Comparison of ENCODE assay signal across 28 mouse cellular contexts in the genomic region with DNA sequence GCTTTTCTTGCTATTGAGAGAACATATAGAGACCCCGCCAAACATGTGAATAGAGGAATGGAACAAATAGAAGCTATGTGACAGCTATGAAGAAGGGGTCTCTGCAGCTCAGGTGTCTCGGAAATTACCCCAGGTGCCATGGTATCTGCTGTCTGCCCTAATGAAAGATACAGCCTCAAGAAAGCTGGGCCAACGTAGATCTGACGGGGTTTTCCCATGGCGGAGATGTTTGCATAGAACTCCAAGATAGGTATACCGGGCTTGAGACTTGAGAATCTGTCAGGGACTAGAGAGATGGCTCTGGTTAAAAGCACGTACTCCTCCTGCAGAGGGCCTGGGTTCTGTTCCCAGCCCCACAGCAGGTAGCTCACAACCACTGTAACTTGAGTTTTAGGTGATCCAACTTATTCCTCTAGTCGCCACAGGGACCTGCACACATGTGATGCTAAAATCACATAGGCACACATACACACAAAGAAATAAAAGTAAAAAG.
"Had no signal": no experiment of that assay in that cellular context is flagged by ENCODE, and none has a peak within 500 bp of the region (broad histone marks: within the 10 kb centered on the region; RNA-seq: fewer than 3 reads in every experiment).

No protein-coding gene starts in this region.

- H3K9me3 ChIP-seq: embryonic facial prominence, embryonic 12.5 days; embryonic facial prominence, embryonic 15.5 days; forebrain, embryonic 12.5 days; forebrain, embryonic 15.5 days had no signal

- H3K27ac ChIP-seq: embryonic facial prominence, embryonic 10.5 days; embryonic facial prominence, embryonic 12.5 days; embryonic facial prominence, embryonic 13.5 days; embryonic facial prominence, embryonic 15.5 days; forebrain, embryonic 10.5 days; forebrain, embryonic 12.5 days; forebrain, embryonic 13.5 days; forebrain, embryonic 15.5 days; gastrocnemius, adult 2 months; heart, adult 2 months had no signal

- DNase-seq: cerebellum, adult 8-10 months; cerebellum, adult 9-10 months; cerebellum, adult 9-11 months; cerebellum, postnatal 10 days; cerebellum, postnatal 14 days; cerebellum, postnatal 25 days; cerebellum, postnatal 36 days; embryo, embryonic 11 days; forebrain, postnatal 0 days; gastrocnemius, adult 2 months; gastrocnemius, postnatal 10 days; gastrocnemius, postnatal 14 days; gastrocnemius, postnatal 25 days; gastrocnemius, postnatal 36 days; heart, adult 11 months; heart, adult 18-20 months; heart, adult 2 months had no signal

- ATAC-seq: forebrain, embryonic 13.5 days; forebrain, embryonic 14.5 days; forebrain, embryonic 15.5 days; forebrain, embryonic 16.5 days; forebrain, postnatal 0 days had no signal

- H3K4me3 ChIP-seq: embryonic facial prominence, embryonic 10.5 days; embryonic facial prominence, embryonic 12.5 days; embryonic facial prominence, embryonic 13.5 days; embryonic facial prominence, embryonic 15.5 days; erythroblast, embryonic 14.5 days; forebrain, embryonic 10.5 days; forebrain, embryonic 12.5 days; forebrain, embryonic 13.5 days; forebrain, embryonic 15.5 days; gastrocnemius, adult 2 months; heart, adult 2 months had no signal

- H3K9ac ChIP-seq: embryonic facial prominence, embryonic 12.5 days; embryonic facial prominence, embryonic 13.5 days; embryonic facial prominence, embryonic 15.5 days; forebrain, embryonic 12.5 days; forebrain, embryonic 13.5 days; forebrain, embryonic 15.5 days; forebrain, postnatal 0 days had no signal

- H3K36me3 ChIP-seq: embryonic facial prominence, embryonic 10.5 days; embryonic facial prominence, embryonic 12.5 days; embryonic facial prominence, embryonic 13.5 days; embryonic facial prominence, embryonic 15.5 days; forebrain, embryonic 12.5 days; forebrain, embryonic 15.5 days had no signal

- H3K4me2 ChIP-seq: embryonic facial prominence, embryonic 12.5 days; embryonic facial prominence, embryonic 13.5 days; embryonic facial prominence, embryonic 15.5 days; forebrain, embryonic 12.5 days; forebrain, embryonic 13.5 days; forebrain, embryonic 15.5 days had no signal

- H3K27me3 ChIP-seq: embryonic facial prominence, embryonic 12.5 days; embryonic facial prominence, embryonic 13.5 days; embryonic facial prominence, embryonic 15.5 days; forebrain, embryonic 12.5 days; forebrain, embryonic 13.5 days; forebrain, embryonic 15.5 days had no signal
